Mouse (Mus musculus) lung, adult 2 months (tissue): Measurements from ENCODE around the gene Mipep. TPM values are rescaled to one million over a fixed set of nuclear protein-coding genes. Genes with fewer than 3 reads are reported as not detected.

Source experiments
- DNase-seq: peaks from one replicate; pipeline ENCODE4 v3.0.0; 2022
- H3K4me1 ChIP-seq: fragments of 200-500 bp; 2 replicates; pipeline ENCODE4 v1.6.1; 2011; ENCODE audit warnings: low read length; ENCODE audit not compliant: control insufficient read depth, insufficient read depth
- H3K4me3 ChIP-seq: fragments of 200-500 bp; replicated peaks from 2 replicates; pipeline ENCODE3; 2011; ENCODE audit warnings: low read depth, mild to moderate bottlenecking, control low read depth, low read length; ENCODE audit errors: extremely low read depth
- CTCF ChIP-seq: fragments of 200-500 bp; IDR thresholded peaks from 2 replicates; pipeline ENCODE4 v1.5.1; 2011; ENCODE audit warnings: mild to moderate bottlenecking, low read length, control low read depth; ENCODE audit not compliant: insufficient read depth
- POLR2A ChIP-seq: fragments of 200-500 bp; IDR thresholded peaks from 2 replicates; pipeline ENCODE4 v1.6.1; 2011; ENCODE audit warnings: low read depth, mild to moderate bottlenecking, control low read depth, low read length, borderline replicate concordance; ENCODE audit errors: extremely low read depth
- WGBS: fragments of 180-500 bp; shearing (Covaris S2); methylation state at CpG from one replicate; pipeline ENCODE4 v1.1.7; 2018; 5-methylcytosine and 5-hydroxymethylcytosine counted together
- polyA plus RNA-seq: library from polyadenylated mRNA; depleted of rRNA; stranded (reverse); fragments of >200 nt; gene quantifications from 2 replicates; pipeline ENCODE4 v1.2.3, GENCODE M21; 2012

Mipep gene
- polyA plus RNA-seq, 1 experiment = 7.6 TPM

GRCm38 (mm10) chr14:60741033-60741432 is 43.3 kb upstream of the Mipep start:
- H3K4me3 ChIP-seq = no peak overlapping the region
- no peak for DNase-seq
- H3K4me1 ChIP-seq = peaks cover 52% of the 10 kb centered on the region
- TF ChIP-seq POLR2A = no peak
- TF ChIP-seq CTCF = no peak
- WGBS = 51% methylated on average over 8 of the region's 8 CpGs

GRCm38 (mm10) chr14:60741490-60741981 is 42.8 kb upstream of the Mipep start:
- DNase-seq = peak; percentile 38
- Histone ChIP-seq H3K4me3 (no peak overlapping the region), H3K4me1 (peaks cover 47% of the 10 kb centered on the region)
- TF ChIP-seq POLR2A (no peak), CTCF (no peak)
- WGBS = 18% methylated on average over 6 of the region's 6 CpGs

GRCm38 (mm10) chr14:60743681-60744080 is 40.7 kb upstream of the Mipep start:
- TF ChIP-seq CTCF (no peak), POLR2A (no peak)
- peaks cover 32% of the 10 kb centered on the region for H3K4me1 ChIP-seq
- WGBS = 87% methylated on average over 9 of the region's 9 CpGs

GRCm38 (mm10) chr14:60745201-60745600 is 39.2 kb upstream of the Mipep start:
- peaks cover 24% of the 10 kb centered on the region for H3K4me1 ChIP-seq
- H3K4me3 ChIP-seq = no peak overlapping the region
- 44% methylated on average over 6 of the region's 6 CpGs for WGBS
- no peak for TF ChIP-seq CTCF
- TF ChIP-seq POLR2A = no peak
- no peak for DNase-seq

More at GRCm38 (mm10) chr14:60743681-60744080, 40.7 kb upstream of the Mipep start:
- no peak for DNase-seq
- H3K4me3 ChIP-seq = no peak overlapping the region

GRCm38 (mm10) chr14:60746141-60746540 is 38.2 kb upstream of the Mipep start:
- 93% methylated on average over 10 of the region's 10 CpGs for WGBS
- TF ChIP-seq POLR2A (no peak), CTCF (no peak)
- Histone ChIP-seq H3K4me1 (peaks cover 15% of the 10 kb centered on the region), H3K4me3 (no peak overlapping the region)
- no peak for DNase-seq

- no peak overlapping the region for H3K4me3 ChIP-seq
- no peak for TF ChIP-seq CTCF
- no peak for TF ChIP-seq POLR2A
- WGBS = 86% methylated on average over 21 of the region's 21 CpGs
- no peak for DNase-seq
- peaks cover 4% of the 10 kb centered on the region for H3K4me1 ChIP-seq
Measured at GRCm38 (mm10) chr14:60747154-60747870, 37.1 kb upstream of the Mipep start.

- Histone ChIP-seq H3K4me3 (no peak overlapping the region), H3K4me1 (peaks cover under 1% of the 10 kb centered on the region)
- 46% methylated on average over 12 of the region's 12 CpGs for WGBS
- TF ChIP-seq CTCF = no peak
- no peak for DNase-seq
Measured at GRCm38 (mm10) chr14:60749880-60750279, 34.5 kb upstream of the Mipep start.

- TF ChIP-seq POLR2A (no peak), CTCF (no peak)
- H3K4me3 ChIP-seq = no peak overlapping the region
- 93% methylated on average over 16 of the region's 16 CpGs for WGBS
- no peak for DNase-seq
- no peaks in the 10 kb centered on the region for H3K4me1 ChIP-seq
Measured at GRCm38 (mm10) chr14:60751581-60751980, 32.8 kb upstream of the Mipep start.

GRCm38 (mm10) chr14:60752892-60753800 is 31.2 kb upstream of the Mipep start:
- WGBS = 81% methylated on average over 14 of the region's 14 CpGs
- no peaks in the 10 kb centered on the region for H3K4me1 ChIP-seq
- DNase-seq = no peak
- H3K4me3 ChIP-seq = no peak overlapping the region
- no peak for TF ChIP-seq CTCF
- no peak for TF ChIP-seq POLR2A

GRCm38 (mm10) chr14:60753801-60754126 is 30.6 kb upstream of the Mipep start:
- Histone ChIP-seq H3K4me3 (no peak overlapping the region), H3K4me1 (no peaks in the 10 kb centered on the region)
- DNase-seq = no peak
- 93% methylated on average over 10 of the region's 10 CpGs for WGBS
- TF ChIP-seq POLR2A = no peak
- no peak for TF ChIP-seq CTCF
